Mouse (Mus musculus) gastrocnemius, postnatal 10 days (tissue): Measurements from ENCODE around the gene Nat8f6. TPM values are rescaled to one million over a fixed set of nuclear protein-coding genes. Genes with fewer than 3 reads are reported as not detected.
"Not testable (repeated sequence)": the region's sequence is repeated elsewhere in the genome, so short reads cannot be mapped to it uniquely, and the experiment has no call there.

ENCODE experiments used
- DNase-seq: peaks from one replicate; pipeline ENCODE4 v3.0.0; 2021; ENCODE audit warnings: mixed read lengths
- total RNA-seq, 2 experiments: library from RNA; stranded (reverse); gene quantifications; 2 replicates each; pipeline ENCODE4 v1.2.3; 2021

Nat8f6 gene
- total RNA-seq, 2 experiments from 2014 or later = 0.21 TPM; not detected in 1

- DNase-seq = not testable (repeated sequence)
Measured at GRCm38 (mm10) chr6:85836098-85836497, 15.3 kb upstream of the Nat8f6 start.

DNA sequence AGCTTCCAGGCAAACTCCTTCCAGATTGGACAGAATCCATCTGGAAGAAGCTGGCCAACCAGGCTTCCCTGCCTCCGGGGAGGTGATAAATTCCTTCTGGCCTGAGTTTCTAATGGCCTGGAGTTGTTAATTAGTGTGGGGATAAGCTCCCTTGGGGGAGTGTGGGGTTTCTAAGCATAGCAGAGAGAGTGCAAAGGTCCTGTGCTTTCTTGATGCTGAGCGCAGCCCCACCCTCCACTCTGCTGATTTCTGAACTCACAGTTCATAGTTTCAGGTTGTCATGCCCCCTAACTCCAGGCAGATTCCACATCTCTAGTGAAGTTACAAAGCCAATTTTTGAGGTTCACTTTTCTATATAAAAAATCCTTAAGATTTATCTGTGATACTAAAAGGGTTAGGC, 14.3 kb upstream of the Nat8f6 start:
- not testable (repeated sequence) for DNase-seq

- not testable (repeated sequence) for DNase-seq
Measured at GRCm38 (mm10) chr6:85834504-85835100, 13.8 kb upstream of the Nat8f6 start.

GRCm38 (mm10) chr6:85831796-85832321, 11.1 kb upstream of the Nat8f6 start, which contains the start of gene Nat8:
Gene Nat8 (minus strand): TSS chr6:85832082.
- no peak for DNase-seq

- no peak for DNase-seq
Measured at GRCm38 (mm10) chr6:85829462-85829861, 8.7 kb upstream of the Nat8f6 start.

GRCm38 (mm10) chr6:85825886-85826285, 5.1 kb upstream of the Nat8f6 start:
- no peak for DNase-seq

DNA sequence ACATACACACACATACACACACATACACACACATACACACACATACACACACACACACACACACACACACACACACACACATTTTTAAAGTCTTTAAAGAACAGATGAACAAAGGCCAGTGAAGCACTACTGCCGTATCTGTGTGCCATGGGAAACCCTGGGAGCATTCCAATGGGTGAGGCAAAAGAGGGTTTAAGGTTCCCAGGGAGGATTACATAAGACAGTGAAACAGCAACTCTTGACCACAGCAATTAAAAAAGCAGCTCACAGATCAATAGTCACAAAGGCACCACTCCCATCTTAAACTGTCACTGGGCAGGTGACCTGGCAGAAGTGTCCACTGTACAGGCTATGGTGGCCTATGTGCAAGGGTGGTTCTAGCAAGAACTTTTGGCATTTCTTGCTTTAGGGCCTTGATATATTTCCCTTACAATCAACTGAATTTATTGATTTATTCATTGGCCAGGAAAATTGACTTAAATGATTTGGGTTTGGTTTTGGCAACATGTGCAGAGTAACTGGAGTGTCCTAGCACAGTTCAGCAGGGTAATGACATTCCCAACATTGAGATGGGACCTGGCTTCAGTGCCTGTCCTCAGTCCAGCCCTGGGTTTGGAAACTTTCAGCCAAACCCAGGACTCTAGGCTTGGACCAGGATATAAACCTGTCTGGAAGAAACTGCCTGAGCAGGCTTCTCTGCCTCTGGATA, 2.8 kb upstream of the Nat8f6 start:
- DNase-seq = no peak

DNA sequence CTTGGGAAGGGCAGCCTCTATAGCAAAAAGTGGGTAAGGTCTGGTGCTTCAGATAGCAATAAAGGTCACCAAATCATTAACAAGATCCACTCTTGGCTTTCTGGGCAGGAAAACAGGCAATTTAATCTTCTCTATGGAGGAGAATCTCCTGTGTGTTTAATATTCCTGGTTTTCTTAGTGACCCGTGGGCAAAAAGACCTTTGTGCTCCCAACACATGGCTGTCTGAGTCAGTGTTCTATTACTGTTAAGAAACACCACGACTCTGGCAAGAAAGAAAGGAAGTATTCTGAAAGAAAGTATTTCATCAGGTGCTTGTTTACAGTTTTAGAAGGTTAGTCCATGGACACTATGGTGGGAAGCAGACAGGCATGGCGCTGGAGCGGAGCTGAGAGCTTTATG, 1.5 kb upstream of the Nat8f6 start:
- DNase-seq = no peak

DNA sequence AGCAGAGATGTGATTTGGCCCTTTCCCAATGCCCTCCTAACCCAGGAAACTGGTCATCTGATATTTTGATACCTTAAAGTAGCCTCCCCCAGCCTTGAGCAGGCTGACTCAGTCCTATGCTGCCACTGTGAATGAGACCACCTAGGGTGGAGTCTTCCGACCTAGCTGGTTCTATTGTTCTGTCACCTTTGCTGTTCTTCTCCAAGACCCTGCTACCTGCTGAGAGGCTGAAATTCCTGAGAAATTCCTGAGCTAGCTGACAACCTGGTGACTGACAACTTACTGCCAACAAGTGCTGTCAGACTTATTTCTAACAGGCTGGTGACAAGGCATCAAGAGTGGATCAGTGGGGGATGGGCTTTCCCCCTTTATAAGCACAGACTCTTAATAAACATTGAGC, 2.4 kb downstream of the Nat8f6 start:
- DNase-seq = no peak

- DNase-seq = no peak
Measured at GRCm38 (mm10) chr6:85813339-85813738, 7.4 kb downstream of the Nat8f6 start.

- not testable (repeated sequence) for DNase-seq
Measured at GRCm38 (mm10) chr6:85810942-85811537, 9.7 kb downstream of the Nat8f6 start.

- DNase-seq = not testable (repeated sequence)
Measured at GRCm38 (mm10) chr6:85810514-85810913, 10.2 kb downstream of the Nat8f6 start.

GRCm38 (mm10) chr6:85809784-85810183, 11.0 kb downstream of the Nat8f6 start:
- not testable (repeated sequence) for DNase-seq

- not testable (repeated sequence) for DNase-seq
Measured at GRCm38 (mm10) chr6:85803180-85803579, 17.6 kb downstream of the Nat8f6 start.

GRCm38 (mm10) chr6:85765532-85765931, 55.2 kb downstream of the Nat8f6 start, which contains the start of gene Nat8f3:
Gene Nat8f3 (minus strand): TSS chr6:85765754.
- peak; percentile 29 for DNase-seq

DNA sequence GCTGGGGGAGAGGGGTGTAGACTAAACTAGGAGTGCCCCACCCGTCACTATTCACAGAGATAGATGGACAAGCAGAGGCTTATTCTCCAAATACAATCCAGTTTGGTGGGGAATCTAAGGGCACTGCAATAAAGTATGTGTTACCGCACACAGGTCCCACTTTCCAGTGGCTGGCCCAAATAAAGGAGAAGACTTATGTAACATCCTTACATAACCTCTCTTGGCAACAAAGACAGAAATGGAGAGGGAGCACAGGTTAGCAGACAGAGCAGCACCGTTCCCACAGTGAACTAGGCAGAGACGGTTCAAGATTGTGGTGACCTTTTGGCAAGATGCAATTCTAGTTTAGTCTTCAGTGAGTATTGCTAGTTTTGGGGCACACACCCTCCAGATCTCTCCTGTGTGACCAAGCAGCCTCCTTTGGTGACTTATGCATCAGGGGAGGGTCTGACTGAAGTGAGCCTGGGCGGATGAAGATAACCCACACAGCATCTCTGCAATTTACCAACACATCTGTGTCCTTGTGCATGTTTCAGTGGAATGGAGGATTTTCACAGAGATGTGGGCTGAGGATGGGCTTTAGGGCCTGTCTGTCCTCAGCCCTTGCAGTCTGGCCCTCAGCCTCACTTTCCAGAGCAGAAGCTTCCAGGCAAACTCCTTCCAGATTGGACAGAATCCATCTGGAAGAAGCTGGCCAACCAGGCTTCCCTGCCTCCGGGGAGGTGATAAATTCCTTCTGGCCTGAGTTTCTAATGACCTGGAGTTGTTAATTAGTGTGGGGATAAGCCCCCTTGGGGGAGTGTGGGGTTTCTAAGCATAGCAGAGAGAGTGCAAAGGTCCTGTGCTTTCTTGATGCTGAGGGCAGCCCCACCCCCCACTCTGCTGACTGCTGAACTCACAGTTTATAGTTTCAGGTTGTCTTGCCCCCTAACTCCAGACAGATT, 57.4 kb downstream of the Nat8f6 start:
- not testable (repeated sequence) for DNase-seq

GRCm38 (mm10) chr6:85762678-85763077, 58.1 kb downstream of the Nat8f6 start:
- not testable (repeated sequence) for DNase-seq
